Mouse (Mus musculus) CD4-positive, CD25-positive, alpha-beta regulatory T cell, adult 4 months (primary cell): Measurements from ENCODE around the gene Ntsr1. TPM values are rescaled to one million over a fixed set of nuclear protein-coding genes. Genes with fewer than 3 reads are reported as not detected.

Experiments used
- ATAC-seq: one replicate; pipeline ENCODE4 v1.8.0; 2017
- polyA plus RNA-seq, 2 experiments: library from polyadenylated mRNA; unstranded; fragments of 100-300 nt; shearing (Covaris generic); gene quantifications; one replicate each; pipeline ENCODE4 v1.2.1; 2017

Ntsr1 gene
- polyA plus RNA-seq, 2 experiments from 2014 or later = not detected

DNA sequence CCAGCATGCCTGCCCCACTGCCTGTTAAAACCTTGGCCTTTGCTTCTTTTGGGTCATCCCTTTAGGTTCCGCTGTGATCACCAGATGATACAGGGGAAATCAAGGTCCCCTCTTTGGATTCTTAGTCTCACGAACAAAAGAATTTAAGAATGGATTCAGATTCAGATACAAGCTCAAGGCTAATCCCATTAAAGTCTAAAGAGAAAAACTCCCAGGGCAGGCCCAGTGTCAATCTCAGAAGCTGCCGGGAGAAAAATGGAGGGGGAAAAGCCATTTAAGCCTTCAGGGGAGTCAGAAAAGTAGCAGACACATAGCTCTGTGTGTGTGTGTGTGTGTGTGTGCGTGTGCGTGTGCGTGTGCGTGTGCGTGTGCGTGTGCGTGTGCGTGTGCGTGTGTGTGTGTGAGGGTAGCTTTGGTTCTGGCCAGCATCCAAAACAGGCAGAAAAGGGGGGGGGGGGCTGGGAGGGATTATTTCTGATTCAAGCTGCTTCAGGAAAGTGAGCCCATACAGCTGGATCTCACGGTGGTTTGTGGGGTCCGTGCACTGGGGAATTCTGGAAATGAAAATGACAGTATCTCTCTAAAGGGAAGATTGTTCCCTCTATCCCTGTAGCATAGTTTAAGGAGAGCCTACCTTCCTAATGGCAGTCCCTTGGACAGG is 8.8 kb downstream of the Ntsr1 start:
- no peak for ATAC-seq

DNA sequence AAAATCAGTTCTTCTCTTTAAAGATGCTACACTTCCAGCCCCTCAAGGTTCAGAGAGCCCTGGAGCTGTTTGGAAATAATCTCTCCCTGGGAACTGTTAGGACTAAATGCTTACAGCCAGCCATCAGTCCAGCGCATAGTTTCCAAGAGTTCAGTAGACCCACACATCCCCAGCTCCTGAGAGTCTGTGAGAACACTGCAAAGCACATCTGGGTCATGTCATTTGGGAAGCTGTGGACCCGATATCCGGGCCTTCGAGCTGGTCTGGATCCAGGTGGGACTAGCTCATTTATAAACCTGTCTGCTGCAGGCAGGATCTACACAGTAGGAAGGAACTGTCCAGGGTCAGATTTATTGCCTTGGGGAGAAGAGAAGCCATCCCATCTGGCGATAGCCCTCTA is 11.1 kb downstream of the Ntsr1 start:
- no peak for ATAC-seq

DNA sequence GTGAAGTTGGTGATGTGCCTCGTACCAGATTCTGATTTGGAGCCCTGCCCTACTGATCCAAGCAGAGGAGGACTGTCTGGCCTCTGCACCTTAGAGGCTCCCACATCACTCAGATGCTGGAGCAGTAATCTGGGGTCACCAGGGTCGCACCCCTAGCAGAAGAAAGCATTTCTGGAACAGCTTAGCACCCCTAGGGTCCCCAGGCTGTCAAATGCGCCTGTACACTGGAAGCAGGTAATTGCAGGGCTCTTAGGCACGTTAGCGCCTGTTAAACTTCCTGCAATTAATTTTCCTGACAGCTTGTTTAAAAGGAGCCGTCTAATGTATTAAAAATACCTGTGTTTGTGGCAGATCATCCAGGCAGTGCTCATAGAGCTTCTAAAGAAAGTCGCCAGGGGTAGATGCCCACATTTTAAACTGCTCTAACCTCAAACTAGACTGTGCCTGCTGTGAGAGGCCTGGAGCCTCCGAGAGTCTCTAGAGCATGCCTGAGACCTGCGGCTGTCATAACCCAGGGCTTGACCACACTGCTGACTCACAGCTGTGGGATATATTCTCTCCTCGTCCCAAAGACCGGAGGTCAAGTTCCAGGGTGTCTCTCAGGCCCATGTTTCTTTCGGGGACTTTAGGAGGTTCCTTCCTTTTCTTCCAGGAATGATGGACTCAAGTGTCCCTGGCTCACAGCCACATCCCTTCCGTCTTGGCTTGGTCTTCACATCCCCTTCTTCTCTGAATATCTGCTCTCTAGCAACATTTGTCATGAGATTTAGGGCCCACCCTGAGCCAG is 12.3 kb downstream of the Ntsr1 start:
- no peak for ATAC-seq

DNA sequence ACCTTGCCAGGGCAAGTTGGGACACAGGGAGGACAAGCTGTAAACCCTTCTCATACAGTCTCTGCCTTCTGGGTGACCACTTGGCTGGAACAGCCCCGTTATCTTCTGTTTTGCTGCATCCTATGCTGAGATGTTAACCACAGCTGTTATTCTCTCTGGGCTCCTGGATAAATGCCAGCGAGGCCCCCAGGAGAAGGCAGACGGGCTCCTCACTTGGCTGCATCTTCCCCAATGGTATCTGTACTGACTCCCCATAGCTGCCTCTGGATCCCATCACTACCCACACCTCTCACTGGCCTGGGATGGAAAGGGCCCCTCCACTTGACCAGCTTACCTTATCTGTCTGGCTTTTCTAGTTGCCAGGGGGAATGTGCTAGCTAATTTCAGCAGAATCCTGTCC is 13.2 kb downstream of the Ntsr1 start:
- ATAC-seq = no peak

DNA sequence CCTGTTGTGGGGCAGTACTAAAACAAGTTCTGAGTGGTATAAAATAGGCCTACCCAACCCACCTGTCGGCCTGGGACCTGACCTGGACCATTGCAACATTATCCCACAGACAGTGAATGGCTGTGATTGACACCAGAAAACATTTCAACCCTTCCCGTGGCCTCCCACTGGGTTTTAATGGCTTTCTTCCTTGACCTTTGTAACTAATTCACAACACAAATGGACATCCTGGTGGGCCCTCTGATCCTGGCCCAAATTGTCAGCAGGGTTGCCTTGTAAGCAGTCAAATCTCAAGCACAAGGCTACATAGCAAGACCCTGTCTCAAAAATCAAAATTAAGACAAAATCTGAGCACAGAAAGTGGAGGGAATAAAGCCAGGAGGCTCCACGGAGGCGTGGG is 14.1 kb downstream of the Ntsr1 start:
- ATAC-seq = no peak

DNA sequence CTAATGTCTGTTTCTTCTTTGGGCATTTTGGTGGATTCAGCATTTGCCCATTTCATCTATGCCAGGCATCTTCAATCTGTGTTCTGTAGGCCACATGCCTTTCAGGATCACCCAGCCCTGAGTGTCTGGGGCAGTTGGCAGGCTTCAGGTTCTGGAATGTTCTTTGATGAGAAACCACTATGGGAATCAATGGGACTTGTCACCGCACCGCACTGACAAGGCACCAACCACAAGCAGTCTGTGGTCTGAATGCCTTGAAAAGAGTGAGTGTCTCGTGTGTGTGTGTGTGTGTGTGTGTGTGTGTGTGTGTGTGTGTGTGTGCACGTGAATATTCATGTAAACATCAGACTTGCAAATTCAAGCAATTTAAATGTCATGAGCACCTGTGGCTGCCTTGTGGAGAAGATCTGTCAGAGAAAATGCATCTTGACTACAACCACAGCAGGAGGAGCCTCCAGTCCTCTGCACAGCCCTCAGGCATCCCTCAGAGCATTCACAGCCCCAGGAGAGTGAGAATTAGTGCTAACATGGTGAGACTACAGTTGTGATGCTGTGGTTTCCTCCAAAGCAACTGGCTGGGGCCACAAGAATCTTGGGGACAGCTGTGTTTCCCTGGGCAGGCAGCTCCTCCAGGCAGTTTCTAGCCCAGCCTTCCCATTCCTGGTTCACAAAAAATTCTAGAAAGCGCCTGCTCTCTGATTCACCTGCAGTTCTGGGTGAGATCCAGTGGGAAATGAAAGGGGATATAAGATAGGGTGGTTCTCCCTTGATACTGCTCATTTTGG is 21.9 kb downstream of the Ntsr1 start:
- no peak for ATAC-seq

DNA sequence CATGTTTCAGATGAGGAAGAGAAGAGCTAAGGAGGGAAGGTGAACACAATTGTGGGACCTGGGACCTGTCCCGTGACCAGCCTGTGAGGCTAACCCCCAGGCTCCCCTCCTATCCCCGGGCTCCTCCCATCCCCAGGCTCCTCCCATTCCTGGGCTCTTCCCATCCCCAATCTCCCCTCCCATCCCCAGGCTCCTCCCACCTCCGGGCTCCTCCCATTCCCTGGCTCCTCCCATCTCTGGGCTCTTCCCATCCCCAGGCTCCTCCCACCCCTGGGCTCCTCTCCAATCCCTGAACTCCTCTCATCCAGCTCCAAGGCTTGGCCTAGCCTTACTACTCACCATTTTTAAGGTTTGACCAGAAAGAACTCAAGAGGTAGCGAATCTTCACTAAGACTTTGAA is 23.0 kb downstream of the Ntsr1 start:
- no peak for ATAC-seq

DNA sequence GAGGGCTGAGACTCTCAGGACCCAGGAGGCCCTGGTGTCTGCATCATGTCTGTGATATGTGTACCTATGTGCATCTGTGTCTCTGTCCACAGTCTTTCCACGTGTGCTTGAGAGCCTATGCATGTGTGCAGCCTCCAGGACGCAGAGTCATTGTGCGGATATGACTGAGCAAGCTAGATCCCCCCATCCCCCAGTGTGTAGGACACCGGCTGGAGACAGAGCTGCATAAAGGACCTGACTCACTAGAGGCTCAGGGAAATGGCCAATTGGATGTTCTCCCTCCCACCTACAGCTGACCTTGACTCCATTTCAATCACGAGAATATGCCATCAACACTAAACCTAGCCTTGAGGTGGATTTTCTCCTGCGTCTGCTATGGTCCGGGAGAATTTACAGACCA is 27.7 kb downstream of the Ntsr1 start:
- ATAC-seq = no peak

DNA sequence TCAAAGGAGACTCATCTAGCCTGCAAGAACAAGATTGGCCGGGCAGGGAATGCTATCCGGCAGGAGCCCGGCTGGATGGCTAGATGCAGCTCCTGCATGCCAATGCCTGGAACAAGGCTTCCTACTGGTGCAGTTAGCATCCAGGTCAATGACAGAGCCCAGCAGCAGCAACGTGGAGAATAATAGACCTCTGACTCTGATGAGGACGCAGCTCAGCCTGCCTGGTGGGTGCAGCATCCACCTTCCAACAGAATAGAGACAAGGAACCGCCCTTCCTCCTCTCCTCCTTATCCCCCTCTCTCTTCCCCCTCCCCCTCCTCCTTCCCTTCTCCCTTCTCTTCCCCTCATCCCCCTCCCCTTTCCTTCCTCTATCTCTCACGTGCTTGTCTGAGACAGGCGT is 28.1 kb downstream of the Ntsr1 start:
- ATAC-seq = no peak

DNA sequence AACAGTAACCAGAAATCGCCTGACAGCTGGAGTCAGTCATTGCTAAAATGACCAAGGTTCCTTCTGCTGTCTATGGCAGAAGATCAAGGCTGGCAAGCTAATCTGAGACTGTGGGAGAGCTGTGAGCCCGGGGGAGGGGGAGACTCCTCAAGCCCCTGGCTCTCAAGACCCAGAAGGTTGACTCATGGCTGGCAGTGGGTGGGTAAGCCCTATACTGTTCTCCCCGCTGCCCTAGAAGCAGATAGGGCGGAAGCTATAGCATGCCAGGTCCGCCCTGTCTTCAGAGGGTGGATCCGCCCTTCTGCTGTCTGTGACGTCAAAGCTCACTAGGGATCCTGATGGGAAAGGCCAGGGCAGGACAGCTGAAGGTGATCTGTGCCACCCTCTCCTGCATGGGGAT is 30.4 kb downstream of the Ntsr1 start:
- ATAC-seq = no peak

DNA sequence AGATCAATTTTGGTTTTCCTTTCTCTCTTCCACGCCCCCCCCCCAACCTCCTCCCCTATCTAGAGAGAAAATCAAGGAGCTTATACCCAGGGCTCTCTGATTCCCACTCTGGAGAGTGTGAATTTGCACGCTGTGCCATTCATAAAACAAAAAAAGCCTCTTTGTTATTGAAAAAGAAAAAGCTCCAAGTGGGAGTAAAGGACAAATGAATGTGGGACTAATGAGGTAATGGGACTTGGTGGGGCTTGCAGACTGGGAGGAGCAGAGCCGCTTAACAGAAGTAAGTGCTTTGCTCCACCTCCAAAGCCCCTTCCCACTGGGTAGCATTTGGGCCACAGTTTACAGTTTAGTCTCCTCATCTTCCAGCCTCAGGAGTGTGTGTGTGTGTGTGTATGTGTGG is 30.8 kb downstream of the Ntsr1 start:
- no peak for ATAC-seq

DNA sequence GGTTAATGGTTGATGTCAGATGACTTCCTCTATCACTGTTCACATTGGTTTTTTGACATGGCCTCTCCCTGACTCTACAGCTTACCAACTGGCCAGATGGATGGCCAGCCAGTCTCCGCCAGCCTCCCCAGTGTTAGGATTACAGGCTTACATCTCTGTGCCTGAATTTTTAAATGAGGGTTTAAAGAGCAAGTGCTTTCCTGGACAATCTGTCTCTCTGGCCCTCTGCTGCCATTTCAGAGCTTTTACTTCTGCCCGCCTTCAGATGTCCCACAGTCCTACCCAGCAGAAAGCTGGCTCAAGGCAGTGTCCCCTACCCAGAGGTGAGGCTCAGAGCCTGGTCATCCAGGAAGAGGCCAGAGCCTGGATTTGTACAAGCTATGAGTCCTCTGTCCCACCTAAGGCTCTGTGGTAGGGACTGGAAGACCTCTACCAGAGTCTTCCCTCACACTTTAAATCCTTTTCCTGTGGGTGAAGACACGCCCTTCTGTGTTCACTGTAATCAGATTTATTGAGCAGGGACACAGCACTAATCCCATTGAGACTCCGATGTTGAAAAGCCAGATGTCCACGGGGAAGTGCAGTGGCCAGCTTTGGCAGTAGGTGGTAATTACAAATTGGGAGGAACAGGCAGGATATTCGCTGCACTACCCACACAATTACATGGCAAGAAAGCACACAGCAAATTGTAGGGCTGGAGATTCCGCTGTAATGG is 32.1 kb downstream of the Ntsr1 start:
- ATAC-seq = no peak

DNA sequence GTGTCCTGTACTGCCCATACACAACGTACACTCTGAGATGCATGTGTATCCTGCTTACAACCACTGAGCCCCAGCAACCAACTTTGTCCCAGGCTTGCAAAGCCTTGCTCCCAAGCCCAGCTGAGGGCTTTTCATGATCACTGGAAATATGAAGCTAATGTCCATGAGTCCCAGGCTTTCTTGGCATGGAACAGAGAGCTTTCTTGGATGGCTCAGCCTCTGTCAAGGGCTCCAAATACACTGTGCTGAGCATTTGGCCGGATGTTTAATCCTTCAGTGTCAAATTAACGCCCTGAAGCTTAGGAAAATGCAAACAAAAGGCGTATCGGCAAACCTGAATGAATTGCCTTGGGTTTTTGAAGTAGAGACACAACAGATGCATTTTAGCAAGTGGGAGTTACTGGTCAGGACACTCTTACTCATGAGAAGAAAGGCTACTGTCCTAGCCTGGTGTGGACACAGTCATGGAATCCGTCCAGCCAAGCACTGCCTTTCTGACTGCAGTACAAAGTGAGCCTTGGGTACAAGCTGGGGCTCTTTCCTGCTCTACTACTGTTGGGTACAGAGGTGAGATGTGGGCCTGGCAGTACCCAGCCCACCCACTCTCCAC is 32.7 kb downstream of the Ntsr1 start:
- ATAC-seq = no peak

DNA sequence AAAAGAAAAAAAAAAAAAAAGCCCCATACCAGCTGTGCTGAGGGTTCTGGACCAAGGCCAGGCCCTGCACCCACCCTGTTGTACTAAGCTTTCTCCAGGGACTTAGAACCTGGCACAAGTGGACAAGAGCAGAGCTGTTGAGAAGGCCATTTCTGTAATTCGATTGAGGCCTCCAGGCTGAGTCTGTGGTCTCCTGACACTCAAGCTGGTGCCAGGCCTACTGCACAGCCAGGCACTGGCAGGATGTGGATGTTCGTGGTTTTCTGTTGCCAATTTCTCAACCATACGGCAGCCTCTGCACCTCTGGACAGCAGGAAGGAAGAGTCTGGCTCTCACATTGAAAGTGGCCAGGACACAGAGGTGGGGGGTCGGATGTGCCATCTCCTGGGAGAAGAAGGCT is 33.5 kb downstream of the Ntsr1 start:
- no peak for ATAC-seq

DNA sequence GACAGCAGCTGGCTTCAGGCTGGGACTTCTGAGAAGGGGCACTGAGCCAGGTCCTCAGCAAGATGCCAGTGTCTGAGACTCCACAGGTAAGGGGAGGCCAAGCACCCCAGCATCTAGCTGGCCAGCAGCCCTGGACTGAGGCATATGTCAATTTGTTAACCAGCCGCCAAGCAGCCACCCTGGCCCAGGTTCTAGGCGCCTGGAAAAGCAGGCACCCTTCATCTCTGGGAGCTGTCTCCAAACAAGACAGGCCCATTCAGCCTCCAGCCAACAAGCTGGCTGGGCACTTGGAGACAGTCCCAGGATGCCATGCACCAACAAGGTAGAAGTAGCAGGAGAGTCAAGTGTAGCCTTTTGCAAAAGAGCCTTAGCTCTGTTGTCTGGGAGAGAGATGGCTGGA is 43.9 kb downstream of the Ntsr1 start:
- no peak for ATAC-seq

DNA sequence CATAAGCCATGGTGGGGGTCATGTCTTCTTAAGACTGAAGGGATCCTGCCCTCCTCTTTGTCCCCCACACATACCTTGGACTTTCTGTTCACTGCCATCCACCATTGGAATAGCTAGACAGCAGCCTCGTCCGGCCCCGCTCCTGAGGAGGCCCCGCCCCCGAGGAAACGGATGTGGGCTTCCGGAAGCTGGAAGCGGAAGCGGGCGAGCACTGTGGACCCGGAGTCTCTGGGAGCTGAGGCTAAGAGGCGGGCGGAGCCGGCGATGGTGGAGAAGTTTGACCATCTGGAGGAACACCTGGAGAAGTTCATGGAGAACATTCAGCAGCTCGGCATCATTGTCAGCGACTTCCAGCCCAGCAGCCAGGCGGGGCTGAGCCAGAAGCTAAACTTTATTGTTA is 45.3 kb downstream of the Ntsr1 start:
- ATAC-seq = no peak

DNA sequence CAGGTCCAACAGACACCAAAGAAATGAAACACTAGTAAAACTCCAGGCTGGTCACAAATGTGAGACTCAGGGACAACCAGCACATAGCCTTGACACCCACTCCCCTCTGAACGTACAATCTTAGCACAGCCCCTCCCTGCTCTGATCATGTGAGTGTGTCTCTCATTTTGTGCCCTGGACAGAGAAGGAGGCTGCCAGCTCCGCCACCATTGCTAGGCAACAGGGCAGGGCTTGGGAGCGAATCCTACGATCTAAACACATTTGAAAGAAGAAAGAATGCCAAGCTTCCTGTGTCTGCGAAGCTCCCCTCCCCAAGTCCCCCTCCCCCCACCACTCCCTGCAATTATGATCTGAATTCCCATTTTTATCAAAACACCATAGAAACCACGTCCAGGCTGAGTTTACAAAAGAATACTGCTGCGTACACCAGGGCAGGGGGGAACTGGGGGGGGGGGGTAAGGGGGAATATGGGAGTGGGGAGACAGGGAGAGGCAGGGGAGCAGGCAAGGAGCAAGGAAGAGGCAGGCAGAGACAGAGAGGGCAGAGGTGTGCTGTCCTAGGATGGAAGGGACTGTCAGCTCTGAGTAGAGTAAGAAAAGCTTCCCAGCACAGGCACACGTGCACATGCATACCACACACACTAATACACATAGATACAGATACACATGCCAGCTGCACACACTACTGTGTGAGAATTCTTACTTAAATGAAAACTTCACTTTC is 47.8 kb downstream of the Ntsr1 start:
- ATAC-seq = no peak

DNA sequence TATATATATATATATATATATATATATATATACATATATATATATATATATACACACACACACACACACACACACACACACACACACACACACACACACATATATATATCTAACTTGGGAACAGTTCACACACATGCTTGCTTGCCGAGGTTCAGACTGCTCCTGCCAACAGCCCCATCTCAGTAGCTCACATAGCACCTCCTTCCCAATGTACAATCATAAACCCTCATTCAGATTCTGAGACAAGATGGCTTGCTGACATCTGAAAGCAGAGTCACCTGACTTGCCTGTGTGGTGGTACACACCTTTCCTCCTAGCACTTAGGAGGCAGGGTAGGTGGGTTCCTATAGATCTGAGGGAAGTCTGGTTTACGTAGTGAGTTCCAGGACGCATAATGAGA is 52.6 kb downstream of the Ntsr1 start:
- no peak for ATAC-seq

DNA sequence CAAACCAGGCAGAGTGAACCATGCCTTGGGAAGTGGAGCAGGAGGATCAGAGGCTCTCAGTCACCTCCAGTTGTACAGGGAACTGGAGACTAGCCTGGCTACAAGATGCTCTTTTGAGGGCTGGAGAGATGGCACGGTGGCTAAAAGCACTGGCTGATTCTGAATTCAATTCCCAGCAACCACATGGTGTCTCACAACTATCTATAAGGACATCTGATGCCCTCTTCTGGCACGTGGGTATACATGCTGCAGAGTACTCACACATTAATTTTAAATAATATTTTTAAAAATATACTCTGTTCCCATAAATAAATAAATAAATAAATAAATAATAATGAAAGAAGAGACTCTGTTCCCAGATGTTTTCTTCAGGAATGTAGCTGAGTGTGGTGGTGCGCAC is 55.4 kb downstream of the Ntsr1 start:
- no peak for ATAC-seq

DNA sequence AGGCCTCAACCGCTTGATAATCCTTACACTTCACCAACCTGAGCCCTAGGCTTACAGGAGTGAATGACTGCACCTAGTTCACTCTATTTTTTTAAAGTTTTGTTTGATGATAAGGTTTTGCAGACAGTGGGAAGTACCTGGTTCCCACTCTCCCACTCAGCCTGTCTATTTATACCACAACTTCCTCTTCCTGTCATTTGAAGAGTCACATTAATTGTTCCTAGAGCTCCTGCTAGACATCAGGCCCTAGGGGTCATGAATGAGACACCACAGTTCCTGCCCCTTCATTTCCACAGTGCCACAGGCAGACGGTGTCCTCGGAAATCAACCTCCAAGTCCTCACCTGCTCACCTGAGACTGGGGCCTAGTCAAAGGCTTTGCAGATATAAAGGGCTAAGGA is 56.7 kb downstream of the Ntsr1 start:
- ATAC-seq = no peak

DNA sequence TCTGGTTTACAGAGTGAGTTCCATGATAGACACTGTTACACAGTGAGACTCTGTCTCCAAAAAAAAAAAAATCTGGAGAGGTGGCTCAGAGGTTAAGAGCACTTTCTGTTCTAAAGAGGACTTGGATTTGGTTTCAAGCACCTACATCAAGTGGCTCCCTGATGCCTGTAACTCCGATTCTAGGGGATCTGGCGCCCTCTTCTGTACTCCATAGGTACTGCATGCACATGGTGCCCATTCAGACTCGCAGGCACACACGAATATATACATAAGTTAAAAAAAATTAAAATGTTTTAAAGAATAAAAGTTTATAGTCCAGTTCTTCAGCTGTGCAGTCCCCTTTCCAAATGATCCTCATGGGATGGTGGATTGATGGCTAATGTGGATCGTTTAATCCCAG is 60.5 kb downstream of the Ntsr1 start:
- ATAC-seq = no peak

DNA sequence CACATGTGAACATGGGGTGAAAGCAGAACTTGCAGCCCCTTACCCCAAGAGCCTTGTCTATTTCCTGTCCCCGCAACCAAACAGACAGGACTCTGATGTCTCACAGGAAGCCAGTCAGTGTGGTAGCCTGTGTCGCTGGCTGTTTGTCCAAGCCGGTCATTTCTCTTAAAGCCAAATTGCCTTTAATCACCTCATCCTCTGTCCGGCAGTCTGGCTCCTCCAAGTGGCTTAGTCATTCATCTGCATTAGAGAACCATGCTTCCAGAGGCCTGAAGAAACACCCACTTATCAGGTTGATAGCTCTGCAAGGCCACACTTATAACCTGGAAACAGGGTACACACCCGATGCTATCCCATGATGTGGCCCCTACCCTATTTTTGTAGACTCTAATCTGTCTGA is 62.4 kb downstream of the Ntsr1 start:
- ATAC-seq = no peak
